Mouse (Mus musculus): ENCODE measurements around the gene Ccni.

The Ccni gene

GRCm38 (mm10) chr5:93190428-93190827 lies 15.9 kb downstream of the Ccni start:
- no peak for DNase-seq

DNA sequence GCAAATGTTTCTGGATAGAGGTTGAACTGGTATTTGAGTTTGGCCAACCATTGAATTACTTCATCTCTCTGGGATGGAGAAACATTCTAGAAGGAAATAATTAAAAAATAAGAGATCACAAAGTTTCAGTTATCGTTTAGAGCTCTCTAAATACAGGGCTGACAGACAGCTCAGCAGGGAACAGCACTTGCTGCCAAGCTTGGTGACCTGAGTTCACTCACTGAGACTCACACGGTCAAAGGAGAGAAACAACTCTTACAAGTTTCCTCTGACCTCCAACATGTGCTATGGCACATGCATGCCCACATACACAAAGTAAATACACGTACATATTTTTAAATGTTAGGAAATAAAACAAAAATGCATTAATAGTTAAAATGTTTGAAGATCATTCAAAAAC lies 16.7 kb downstream of the Ccni start:
- no peak for DNase-seq

DNA sequence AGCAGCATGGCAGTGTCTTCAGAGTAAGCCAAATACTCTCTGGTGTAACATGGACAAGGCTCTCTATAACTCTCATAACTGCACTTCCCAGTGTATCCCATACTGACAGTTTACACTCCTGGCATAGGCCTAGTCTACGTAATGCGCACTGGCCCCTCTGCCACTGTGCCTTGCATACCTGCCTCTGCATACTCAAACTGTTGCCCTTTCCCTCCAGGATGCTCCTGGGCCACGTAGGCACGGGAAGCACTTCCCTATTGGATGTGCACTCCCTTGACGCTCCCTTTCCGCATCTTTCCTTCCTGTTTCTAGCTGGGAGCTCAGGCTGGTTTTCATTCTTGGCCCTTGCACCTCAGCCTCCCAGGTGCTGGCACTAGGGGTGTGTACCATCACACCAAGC lies 21.7 kb downstream of the Ccni start:
- no peak for DNase-seq

DNA sequence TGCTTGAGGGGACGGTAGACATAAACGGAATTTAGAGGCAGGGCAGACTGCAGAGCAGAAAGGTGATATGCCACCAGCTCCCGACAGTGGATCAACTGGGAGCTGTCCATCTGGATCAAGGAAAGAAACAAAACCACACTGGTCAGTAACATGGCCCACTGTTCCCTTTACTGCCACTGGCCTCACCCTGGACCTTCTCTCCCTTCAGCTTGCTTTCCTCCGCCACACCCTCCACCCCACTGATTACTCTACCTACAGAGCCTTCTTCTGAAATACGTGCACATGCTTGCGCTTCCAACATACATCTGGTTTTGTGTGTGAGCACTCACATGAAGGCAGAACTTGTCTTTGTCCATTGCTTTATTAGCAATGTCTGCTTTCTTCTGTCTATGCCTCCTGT lies 23.0 kb downstream of the Ccni start:
- no peak for DNase-seq

DNA sequence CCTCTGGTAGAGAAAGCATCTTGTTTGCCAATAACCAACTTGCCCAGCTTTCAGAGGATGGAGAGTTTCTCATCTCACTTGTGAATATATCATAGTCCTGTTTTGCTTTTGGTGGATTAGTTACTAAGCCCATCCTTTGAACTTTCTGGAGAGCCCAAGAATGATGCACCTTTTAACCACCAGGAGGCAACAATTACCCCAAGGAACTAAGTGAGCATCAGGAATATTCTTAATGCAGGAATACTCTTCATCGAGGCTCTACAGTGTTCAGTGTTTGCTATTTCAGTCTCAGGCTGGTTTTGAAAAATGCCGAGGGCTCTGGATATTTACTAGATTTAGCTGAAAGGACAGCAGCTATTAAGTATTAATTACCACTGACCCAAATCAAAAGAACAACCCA lies 26.0 kb downstream of the Ccni start:
- DNase-seq = peak in 1 of 2 experiments; percentile 36

DNA sequence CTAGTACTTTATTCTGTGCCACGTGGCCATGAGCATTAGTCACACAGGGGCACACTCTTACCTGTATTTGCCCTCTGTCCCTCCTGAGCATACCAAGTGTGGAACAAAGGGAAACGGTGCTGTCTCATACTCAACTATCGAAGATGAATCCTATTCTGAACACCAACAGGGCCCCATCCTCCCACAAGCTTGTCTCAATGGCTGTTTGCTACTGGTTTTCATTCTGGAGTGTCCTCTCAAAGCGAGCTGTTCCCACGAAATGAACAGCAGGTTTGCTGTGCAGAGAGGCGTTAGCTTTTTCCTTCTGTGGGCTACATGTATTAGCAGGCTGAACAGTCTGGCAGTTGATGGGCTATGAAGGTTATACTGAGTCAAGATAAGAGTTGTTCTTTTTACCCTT lies 27.7 kb downstream of the Ccni start:
- DNase-seq = no peak

- DNase-seq = no peak
Measured at GRCm38 (mm10) chr5:93174675-93175074, 31.6 kb downstream of the Ccni start.

DNA sequence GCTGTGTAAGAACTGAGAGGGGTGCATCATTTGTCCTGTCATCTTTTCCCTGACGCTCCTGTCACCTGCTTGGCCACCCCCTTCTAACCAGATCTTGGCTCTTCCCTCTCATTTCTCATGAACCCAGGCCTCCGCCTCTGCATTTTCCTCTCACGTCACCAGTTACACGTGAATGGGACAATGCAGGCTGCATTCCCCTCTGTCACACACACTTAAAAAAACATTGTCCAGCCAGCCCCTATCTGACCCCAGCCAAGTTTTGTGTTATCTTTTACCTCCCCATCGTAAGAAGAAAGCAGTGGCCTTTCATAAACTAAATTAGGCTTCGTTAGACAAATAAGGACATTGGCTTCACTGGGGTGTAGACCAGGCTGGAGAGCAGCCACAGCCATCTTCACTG lies 33.8 kb downstream of the Ccni start:
- no peak for DNase-seq

DNA sequence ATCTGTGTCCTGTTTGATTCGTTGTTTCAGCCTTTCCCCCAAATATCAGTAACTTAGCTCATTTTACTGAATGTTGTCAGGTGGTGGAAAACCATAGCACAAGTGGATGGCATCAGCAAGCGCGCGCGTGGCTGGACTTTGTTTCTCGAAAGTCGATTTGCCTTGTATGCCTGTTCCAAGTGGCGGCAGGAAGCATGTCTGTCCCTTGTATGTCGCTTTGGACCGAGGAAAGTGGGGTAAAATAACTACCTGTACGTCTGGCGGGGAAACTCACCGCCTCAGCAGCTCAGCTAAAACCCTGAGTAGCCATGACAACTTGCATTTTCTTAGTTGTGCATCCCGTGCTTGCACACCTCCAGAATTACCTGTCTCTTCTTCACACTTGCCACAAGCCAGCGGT lies 34.9 kb downstream of the Ccni start:
- DNase-seq = no peak

DNA sequence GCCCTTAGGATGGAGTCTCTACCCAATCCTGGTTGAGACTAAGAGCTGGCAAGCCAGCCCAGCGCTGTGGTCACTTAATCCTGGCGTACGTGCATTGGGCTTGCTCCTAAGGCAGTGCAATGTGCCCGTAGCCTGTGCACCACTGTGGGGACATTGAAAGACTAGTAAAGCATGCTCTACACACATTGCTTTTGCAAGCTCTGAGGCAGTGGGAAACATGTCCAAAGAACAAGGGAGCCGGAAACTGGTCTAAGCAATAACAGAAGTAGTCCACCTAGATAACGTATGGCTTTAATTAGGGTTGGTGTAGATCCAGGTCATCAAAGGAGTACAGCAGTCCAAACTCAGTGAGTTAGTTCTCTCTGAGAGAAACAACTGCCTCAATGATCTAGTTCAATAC lies 37.6 kb downstream of the Ccni start:
- DNase-seq = no peak

DNA sequence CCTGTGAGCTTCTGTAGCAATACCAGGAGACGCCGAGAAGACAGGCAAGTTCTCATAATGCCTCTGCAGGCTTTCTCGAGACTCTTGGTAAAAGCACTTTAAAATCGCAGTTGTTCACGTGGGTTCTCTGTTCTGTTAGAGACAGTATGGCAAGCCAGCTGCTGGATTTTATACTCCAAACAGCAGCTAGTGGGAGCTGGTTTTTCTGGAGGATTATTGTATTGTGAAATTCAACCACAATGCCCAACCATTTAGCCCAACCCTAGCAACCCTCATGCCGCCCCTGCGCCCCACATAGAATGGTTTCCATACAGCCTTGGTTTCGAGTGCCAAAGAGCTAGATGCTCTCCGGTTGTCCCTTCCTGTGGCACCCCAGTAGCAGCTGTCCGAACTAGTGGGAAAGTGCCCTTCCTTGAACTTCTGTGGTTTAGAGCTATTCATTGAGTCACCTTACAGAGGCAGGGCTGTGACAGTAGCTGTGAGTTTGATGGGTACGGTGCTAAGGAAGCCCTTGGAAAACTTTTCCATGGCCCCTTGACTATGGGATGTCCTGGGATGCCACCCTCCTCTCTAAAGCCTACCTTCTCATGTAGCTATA lies 38.3 kb downstream of the Ccni start:
- no peak for DNase-seq

DNA sequence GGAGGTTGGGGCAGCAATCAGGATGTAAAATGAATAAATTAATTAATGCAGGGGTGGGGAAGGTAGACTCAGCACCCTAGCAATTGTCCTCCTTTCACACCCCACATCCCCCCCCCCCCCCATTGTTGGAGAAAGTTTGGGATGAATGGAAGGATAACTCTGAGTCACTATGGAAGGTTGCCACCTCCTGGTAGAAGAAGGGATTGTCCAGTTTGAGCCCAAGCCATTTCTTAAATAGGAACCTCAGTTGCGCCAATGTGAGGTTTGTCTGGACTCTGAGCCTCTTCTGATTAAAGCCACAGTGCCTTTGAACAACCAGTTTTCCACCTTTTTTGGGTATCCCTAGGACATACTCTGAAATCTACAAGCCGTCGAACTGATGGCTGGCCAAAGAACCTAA lies 42.8 kb downstream of the Ccni start:
- DNase-seq = peak; percentile 71 to 72

GRCm38 (mm10) chr5:93154401-93154800 lies 51.9 kb downstream of the Ccni start:
- no peak for DNase-seq

GRCm38 (mm10) chr5:93152451-93152850 lies 53.8 kb downstream of the Ccni start:
- DNase-seq = no peak

DNA sequence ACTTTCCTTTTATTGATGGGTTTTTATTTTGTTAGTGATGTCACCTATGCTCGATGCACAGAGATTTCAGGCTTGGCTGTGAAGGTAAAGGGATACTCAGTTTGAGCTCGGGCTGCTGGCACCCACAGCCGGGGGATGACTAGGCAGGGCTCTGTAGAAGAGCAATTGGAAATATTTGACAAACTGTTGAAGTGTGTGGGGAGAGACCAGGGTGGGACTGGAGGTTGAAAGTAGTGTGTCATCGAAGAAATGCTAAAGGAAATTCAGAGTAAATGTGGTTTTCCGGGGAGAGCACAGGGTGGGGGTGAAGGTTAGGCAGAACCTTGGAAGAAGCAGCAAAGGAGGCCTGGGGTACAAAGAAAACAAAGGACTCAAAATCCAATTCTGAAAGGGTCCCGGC lies 54.3 kb downstream of the Ccni start:
- no peak for DNase-seq

- DNase-seq = no peak
Measured at GRCm38 (mm10) chr5:93149969-93150777, 56.1 kb downstream of the Ccni start.

DNA sequence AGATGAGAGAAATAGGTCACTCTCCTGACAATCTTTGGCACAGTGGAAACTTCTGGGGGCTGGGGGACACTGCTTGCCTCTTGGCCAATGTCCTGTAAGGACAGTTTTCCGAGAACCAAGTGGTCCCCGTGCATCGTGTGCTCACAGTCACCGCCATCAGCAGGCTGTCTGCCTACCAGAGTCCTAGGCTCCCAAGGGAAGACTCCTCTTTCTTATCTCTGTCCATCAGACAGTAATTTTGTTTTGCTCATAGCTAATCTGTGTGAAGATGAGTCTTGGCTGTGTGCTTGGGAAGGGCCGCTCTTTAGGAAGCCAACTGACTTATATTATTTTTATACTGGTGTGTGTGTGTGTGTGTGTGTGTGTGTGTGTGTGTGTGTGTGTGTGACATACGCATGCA lies 60.8 kb downstream of the Ccni start:
- DNase-seq = no peak

DNA sequence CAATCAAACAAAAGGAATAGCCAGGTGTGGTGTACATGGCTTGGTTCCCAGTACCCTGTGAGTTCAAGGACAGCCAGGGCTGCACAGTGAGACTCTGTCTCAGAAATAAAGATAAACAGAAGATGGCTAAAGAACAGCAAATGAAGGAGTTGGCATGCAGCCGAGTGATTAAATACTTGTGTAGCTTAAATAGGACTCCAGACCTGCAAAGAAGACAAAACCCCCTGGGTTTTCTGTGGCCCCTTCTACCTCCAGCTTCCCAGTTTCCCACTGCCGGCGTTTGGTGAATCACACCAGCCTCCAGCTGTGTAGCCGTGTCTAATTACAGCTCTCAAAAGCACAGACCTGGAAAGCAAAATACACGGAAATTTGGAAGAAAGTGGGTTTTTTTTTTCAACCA lies 61.4 kb downstream of the Ccni start:
- peak in 1 of 2 experiments; percentile 37 for DNase-seq

DNA sequence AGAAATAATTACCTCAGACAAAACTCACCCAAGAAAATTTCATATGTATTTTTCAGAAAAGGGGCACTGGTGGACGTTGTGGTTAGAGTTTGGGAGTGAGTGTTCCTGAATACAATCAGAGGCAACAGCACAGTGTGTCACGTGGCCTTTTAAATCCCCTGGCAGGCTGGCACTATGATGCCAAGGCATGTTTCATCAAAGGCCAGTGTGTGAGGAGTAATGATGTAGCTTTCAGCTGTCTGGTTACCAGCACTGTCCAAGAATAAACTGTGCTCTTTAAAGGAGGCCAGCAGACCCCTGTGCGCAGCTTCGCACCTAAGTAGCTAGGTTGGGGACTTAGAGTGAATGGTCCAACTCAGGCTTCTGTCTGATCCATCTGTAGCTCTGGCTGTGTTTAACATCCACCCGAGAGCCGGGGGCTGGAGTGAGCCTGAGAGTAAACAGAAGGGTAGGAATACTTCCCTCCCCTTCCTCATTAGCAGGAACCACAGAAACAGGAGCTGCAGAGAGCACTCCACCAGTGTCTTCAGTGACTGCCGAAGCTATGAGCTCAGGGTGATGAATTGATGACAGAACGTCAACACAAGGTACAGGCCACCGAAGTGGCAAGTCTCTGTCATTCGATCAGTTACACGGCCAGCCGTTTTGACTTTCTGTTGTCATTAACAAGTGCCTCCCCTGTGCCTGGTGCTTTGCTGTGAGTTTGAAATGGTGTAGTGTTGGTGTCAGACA lies 62.8 kb downstream of the Ccni start:
- DNase-seq = no peak

DNA sequence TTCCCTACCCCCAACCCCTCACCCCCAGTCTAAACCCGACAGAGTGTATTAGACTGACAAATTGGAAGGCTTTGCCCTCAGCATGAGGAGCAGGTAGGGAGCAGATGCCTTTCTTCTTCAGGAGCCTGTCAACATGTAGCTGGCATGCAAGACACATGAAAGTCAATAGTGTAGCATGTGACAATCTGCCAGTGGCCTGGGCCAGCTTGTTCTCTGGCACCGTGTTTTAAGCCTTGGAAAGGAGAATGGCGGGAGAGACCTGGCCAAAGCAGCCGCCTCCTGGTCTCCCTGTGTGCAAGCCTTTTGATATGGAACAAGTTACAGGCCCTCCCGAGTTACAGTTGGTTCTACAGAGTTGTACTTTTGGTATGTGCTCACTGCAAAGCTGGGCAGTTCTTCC lies 65.5 kb downstream of the Ccni start:
- no peak for DNase-seq

- DNase-seq = no peak
Measured at GRCm38 (mm10) chr5:93139350-93139749, 66.9 kb downstream of the Ccni start.

GRCm38 (mm10) chr5:93136956-93137586 lies 69.2 kb downstream of the Ccni start:
- DNase-seq = peak in 1 of 2 experiments; percentile 59

GRCm38 (mm10) chr5:93135368-93136107 lies 70.8 kb downstream of the Ccni start:
- no peak for DNase-seq
